Mouse (Mus musculus) MEL (cell line): ENCODE measurements around the gene 3110040N11Rik. TPM values are rescaled to one million over a fixed set of nuclear protein-coding genes. Genes with fewer than 3 reads are reported as not detected.

Experiments used
- DNase-seq: peaks from one replicate; pipeline ENCODE4 v3.0.0; 2011; ENCODE audit warnings: low read depth, low spot score
- H3K27ac ChIP-seq: 2 replicates; pipeline ENCODE4 v1.5.1; 2012; ENCODE audit warnings: low read depth, mild to moderate bottlenecking, control low read depth, low read length, moderate library complexity; ENCODE audit not compliant: control insufficient read depth
- H3K27me3 ChIP-seq, 2 experiments: fragments of 150-350 bp in 1 of 2; sonication (generic) in 1 of 2; 2 replicates each; pipeline ENCODE4 v1.6.1; 2012; ENCODE audit warnings: low read length in 2 of 2, mild to moderate bottlenecking in 2 of 2, improper control_type of control experiment in 1 of 2, moderate library complexity in 1 of 2; ENCODE audit not compliant: insufficient read depth in 2 of 2, control insufficient read depth in 1 of 2
- H3K36me3 ChIP-seq, 2 experiments: 2 replicates each; pipeline ENCODE4 v1.6.1; 2012 to 2014; ENCODE audit warnings: low read length in 2 of 2, improper control_type of control experiment in 1 of 2, inconsistent platforms in 1 of 2, mild to moderate bottlenecking in 1 of 2; ENCODE audit not compliant: insufficient read depth in 2 of 2, control insufficient read depth in 1 of 2
- H3K4me1 ChIP-seq, 2 experiments: fragments of 150-350 bp in 1 of 2; sonication (generic) in 1 of 2; 2 replicates each; pipeline ENCODE4 v1.6.1; 2012; ENCODE audit warnings: low read length in 2 of 2, improper control_type of control experiment in 1 of 2, mild to moderate bottlenecking in 1 of 2; ENCODE audit not compliant: insufficient read depth in 2 of 2, control insufficient read depth in 1 of 2
- H3K4me3 ChIP-seq, 2 experiments: fragments of 150-350 bp in 1 of 2; sonication (generic) in 1 of 2; 2 replicates each; pipeline ENCODE4 v1.5.1; 2012; ENCODE audit warnings: low read depth in 2 of 2, low read length in 2 of 2, mild to moderate bottlenecking in 2 of 2, moderate library complexity in 2 of 2, control low read depth in 1 of 2, improper control_type of control experiment in 1 of 2; ENCODE audit not compliant: control insufficient read depth in 1 of 2, insufficient read depth in 1 of 2
- H3K79me2 ChIP-seq: 2 replicates; pipeline ENCODE4 v1.6.1; 2012; ENCODE audit warnings: mild to moderate bottlenecking, low read length, moderate library complexity; ENCODE audit not compliant: control insufficient read depth, poor library complexity, insufficient read depth
- H3K9ac ChIP-seq: 2 replicates; pipeline ENCODE4 v1.6.1; 2012; ENCODE audit warnings: low read depth, mild to moderate bottlenecking, control low read depth, low read length, moderate library complexity; ENCODE audit not compliant: control insufficient read depth, poor library complexity, severe bottlenecking
- H3K9me3 ChIP-seq: fragments of 150-350 bp; sonication (generic); replicated peaks from 2 replicates; pipeline ENCODE4 v1.6.1; 2012; ENCODE audit warnings: mild to moderate bottlenecking, low read length, improper control_type of control experiment, moderate library complexity; ENCODE audit not compliant: insufficient read depth
- CTCF ChIP-seq, 3 experiments: IDR thresholded peaks in 2 of 3; conservative IDR thresholded peaks in 1 of 3; 2 replicates each; pipeline ENCODE4 v1.5.1; 2011 to 2012; ENCODE audit warnings: low read length in 3 of 3, low read depth in 2 of 3, mild to moderate bottlenecking in 2 of 3, improper control_type of control experiment in 1 of 3, inconsistent platforms in 1 of 3, mixed read lengths in 1 of 3, moderate library complexity in 1 of 3; ENCODE audit not compliant: control insufficient read depth in 1 of 3, insufficient read depth in 1 of 3, poor library complexity in 1 of 3, severe bottlenecking in 1 of 3
- E2F4 ChIP-seq: IDR thresholded peaks from 2 replicates; pipeline ENCODE4 v1.6.1; 2011; ENCODE audit warnings: low read depth, low read length, improper control_type of control experiment, borderline replicate concordance
- KAT2A ChIP-seq: conservative IDR thresholded peaks from 2 replicates; pipeline ENCODE4 v1.6.1; 2012; ENCODE audit warnings: low read depth, low read length, improper control_type of control experiment, inconsistent platforms
- MAFK ChIP-seq: IDR thresholded peaks from 2 replicates; pipeline ENCODE4 v1.6.1; 2011; ENCODE audit warnings: low read depth, mild to moderate bottlenecking, low read length, improper control_type of control experiment, borderline replicate concordance
- MAZ ChIP-seq: IDR thresholded peaks from 2 replicates; pipeline ENCODE4 v1.6.1; 2012; ENCODE audit warnings: low read depth, mild to moderate bottlenecking, inconsistent platforms, low read length, improper control_type of control experiment
- MEF2A ChIP-seq: IDR thresholded peaks from 2 replicates; pipeline ENCODE4 v1.6.1; 2014; ENCODE audit warnings: low read depth, mild to moderate bottlenecking, inconsistent platforms, low read length, improper control_type of control experiment; ENCODE audit not compliant: poor library complexity, insufficient replicate concordance, severe bottlenecking; ENCODE audit errors: extremely low read depth
- MXI1 ChIP-seq: IDR thresholded peaks from 2 replicates; pipeline ENCODE4 v1.6.1; 2011; ENCODE audit warnings: mild to moderate bottlenecking, low read depth, low read length, improper control_type of control experiment
- MYC ChIP-seq: IDR thresholded peaks from 2 replicates; pipeline ENCODE4 v1.6.1; 2011; ENCODE audit warnings: low read depth, mild to moderate bottlenecking, low read length, improper control_type of control experiment, moderate library complexity
- RAD21 ChIP-seq: IDR thresholded peaks from 2 replicates; pipeline ENCODE4 v1.6.1; 2011; ENCODE audit warnings: mild to moderate bottlenecking, low read depth, low read length, improper control_type of control experiment
- SIN3A ChIP-seq: IDR thresholded peaks from 2 replicates; pipeline ENCODE4 v1.6.1; 2012; ENCODE audit warnings: low read length, improper control_type of control experiment, inconsistent platforms
- SMC3 ChIP-seq: IDR thresholded peaks from 2 replicates; pipeline ENCODE4 v1.6.1; 2011; ENCODE audit warnings: low read depth, low read length, improper control_type of control experiment
- TAL1 ChIP-seq: IDR thresholded peaks from 2 replicates; pipeline ENCODE4 v1.6.1; 2012; ENCODE audit warnings: mild to moderate bottlenecking, inconsistent platforms, low read length, moderate library complexity, mixed read lengths
- TBP ChIP-seq: IDR thresholded peaks from 2 replicates; pipeline ENCODE4 v1.8.0; 2011; ENCODE audit warnings: low read depth, low read length, improper control_type of control experiment
- TCF12 ChIP-seq: IDR thresholded peaks from 2 replicates; pipeline ENCODE4 v1.6.1; 2014; ENCODE audit warnings: low read depth, mild to moderate bottlenecking, inconsistent platforms, low read length, improper control_type of control experiment, moderate library complexity
- USF1 ChIP-seq: IDR thresholded peaks from 2 replicates; pipeline ENCODE4 v1.6.1; 2014; ENCODE audit warnings: low read depth, mild to moderate bottlenecking, inconsistent platforms, low read length, improper control_type of control experiment, moderate library complexity
- USF2 ChIP-seq, 2 experiments: IDR thresholded peaks; 2 replicates each; pipeline ENCODE4 v1.6.1; 2011 to 2012; ENCODE audit warnings: improper control_type of control experiment in 2 of 2, low read length in 2 of 2, borderline replicate concordance in 1 of 2, inconsistent platforms in 1 of 2, low read depth in 1 of 2, mild to moderate bottlenecking in 1 of 2; ENCODE audit not compliant: insufficient read depth in 1 of 2
- ZC3H11A ChIP-seq: IDR thresholded peaks from 2 replicates; pipeline ENCODE4 v1.6.1; 2012; ENCODE audit warnings: low read depth, mild to moderate bottlenecking, inconsistent platforms, low read length, improper control_type of control experiment
- ZMIZ1 ChIP-seq: IDR thresholded peaks from 2 replicates; pipeline ENCODE4 v1.6.1; 2012; ENCODE audit warnings: low read depth, mild to moderate bottlenecking, inconsistent platforms, low read length, improper control_type of control experiment, moderate library complexity
- ZNF384 ChIP-seq: IDR thresholded peaks from 2 replicates; pipeline ENCODE4 v1.6.1; 2012; ENCODE audit warnings: low read depth, mild to moderate bottlenecking, inconsistent platforms, low read length, improper control_type of control experiment
- polyA plus RNA-seq, 2 experiments: library from polyadenylated mRNA; stranded (reverse) in 1 of 2; unstranded in 1 of 2; fragments of >175 nt in 1 of 2; fragments of >200 nt in 1 of 2; gene quantifications; 2 replicates each; pipeline versions ENCODE4 v1.2.1 to v1.2.4; 2012; ENCODE audit warnings: low replicate concordance in 2 of 2, low read depth in 1 of 2; ENCODE audit not compliant: insufficient read length in 2 of 2, insufficient read depth in 1 of 2, missing spikeins in 1 of 2
- total RNA-seq: library from RNA; depleted of rRNA; stranded (reverse); fragments of 300-350 nt; gene quantifications from 2 replicates; pipeline ENCODE4 v1.2.3, GENCODE M21; 2012

Gene 3110040N11Rik
- total and polyA plus RNA-seq, 3 experiments, result 35.7 to 61.7 TPM; not detected in 1

DNA sequence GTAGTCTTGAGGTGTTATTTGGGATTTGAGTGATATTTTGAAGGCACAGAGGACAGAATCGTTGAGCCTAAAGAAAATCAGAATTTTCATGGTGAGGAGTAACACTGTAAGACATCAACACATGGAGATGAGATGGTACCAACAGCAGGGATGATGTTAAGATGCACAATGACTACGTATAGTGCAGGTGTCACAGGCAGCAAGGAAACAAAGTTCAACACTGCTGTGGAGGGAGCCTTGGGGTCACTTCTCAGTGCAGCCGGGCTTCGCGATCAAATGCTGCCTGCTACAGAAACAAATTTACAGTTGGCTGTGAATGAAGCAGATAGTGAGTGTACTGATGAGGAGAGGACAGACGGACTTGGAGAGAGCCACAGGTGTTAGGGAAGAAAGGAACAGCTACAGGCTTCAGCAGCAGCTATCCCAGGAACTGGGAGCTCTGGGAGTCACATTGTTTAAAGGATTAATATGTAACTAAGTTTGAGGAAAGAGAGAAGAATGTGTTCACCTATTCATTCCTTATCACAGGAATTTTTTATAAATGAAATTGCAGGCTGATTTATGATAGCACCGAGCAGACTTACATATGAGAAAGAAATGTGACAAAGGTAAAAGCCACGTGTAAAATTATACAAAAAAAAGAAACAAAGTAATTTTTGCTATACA lies 50.4 kb downstream of the 3110040N11Rik start:
- DNase-seq, result no peak
- H3K4me1 ChIP-seq, result 0 out of 4 replicates have a peak, but pooled peaks cover 0 to 5% of the 10 kb centered on the region in 2 experiments
- no peak overlapping the region for H3K9ac ChIP-seq
- no peaks in the 10 kb centered on the region for H3K9me3 ChIP-seq
- H3K27me3 ChIP-seq, result no peaks in the 10 kb centered on the region
- H3K79me2 ChIP-seq, result no peaks in the 10 kb centered on the region
- no peak overlapping the region for H3K27ac ChIP-seq
- peaks cover 0 to 8% of the 10 kb centered on the region in 2 experiments; a peak in 2 of 4 replicates for H3K36me3 ChIP-seq
- TF ChIP-seq SMC3 (no peak), RAD21 (no peak), CTCF (IDR thresholded peaks at IDR 0.05 in 2 of 3, conservative IDR thresholded peaks at IDR 0.05 in 1 of 3; ENCODE audit: control insufficient read depth in 1 of 3, insufficient read depth in 1 of 3, low read depth in 2 of 3, low read length in 3 of 3, poor library complexity in 1 of 3, severe bottlenecking in 1 of 3) (no peak), TBP (no peak), ZC3H11A (no peak), MXI1 (0 out of 2 replicates have a peak, but pooled peaks have one; percentile 31)
- TF ChIP-seq, all 39 proteins: peak for 1
- no peak overlapping the region; a peak in 1 of 4 replicates for H3K4me3 ChIP-seq

DNA sequence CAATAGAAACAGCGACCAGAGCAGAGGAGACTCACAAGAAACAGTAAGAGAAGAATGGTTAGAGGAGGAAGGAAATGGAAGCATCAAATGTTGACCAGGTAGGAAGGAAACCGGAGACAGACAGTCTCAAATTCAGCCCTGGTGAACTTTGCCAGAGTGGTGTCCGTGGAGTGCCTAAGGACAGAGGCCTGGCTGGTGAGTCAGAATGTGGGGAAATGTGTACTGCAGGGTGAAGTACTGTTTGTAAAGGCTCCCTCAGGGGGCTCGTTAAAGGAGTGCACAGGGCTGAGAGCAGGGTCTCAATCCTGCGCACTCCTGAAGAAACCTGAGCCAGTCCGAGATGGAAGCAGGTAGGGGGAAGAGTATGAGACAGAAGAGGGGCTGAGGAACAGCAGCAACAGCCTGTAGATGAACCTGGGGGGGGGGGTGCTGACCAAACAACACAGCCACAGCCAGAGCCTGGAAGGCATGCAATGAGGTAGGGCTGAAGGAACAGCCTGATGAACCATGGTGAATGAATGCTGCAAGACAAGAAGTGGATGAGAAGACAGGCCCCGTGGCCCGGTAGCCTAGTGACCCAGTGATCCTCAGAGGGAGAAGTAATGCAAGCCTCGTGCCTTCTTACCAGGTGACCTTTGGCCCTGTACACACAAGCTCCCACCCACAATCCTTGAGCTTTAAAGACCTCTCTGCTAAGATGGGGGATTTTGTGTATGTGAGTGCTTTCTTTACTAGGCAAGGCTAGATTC lies 53.8 kb downstream of the 3110040N11Rik start:
- no peak for TF ChIP-seq ZNF384
- no peak for TF ChIP-seq USF2 (IDR thresholded peaks at IDR 0.05; ENCODE audit: borderline replicate concordance in 1 of 2, insufficient read depth in 1 of 2, low read depth in 1 of 2, low read length in 2 of 2)
- TF ChIP-seq E2F4, result no peak
- no peak for TF ChIP-seq SIN3A
- no peak for TF ChIP-seq TCF12
- TF ChIP-seq KAT2A, result no peak
- TF ChIP-seq ZMIZ1, result no peak
- TF ChIP-seq MYC, result no peak
- TF ChIP-seq MAZ, result no peak
- no peak for TF ChIP-seq USF1
- no peak for TF ChIP-seq TAL1
- no peak for TF ChIP-seq RAD21
- no peak for TF ChIP-seq MXI1
- no peak for TF ChIP-seq MAFK
- no peak for TF ChIP-seq MEF2A
- Histone ChIP-seq H3K4me1 (peaks cover 4 to 25% of the 10 kb centered on the region in 2 experiments; a peak in 3 of 4 replicates), H3K27me3 (no peaks in the 10 kb centered on the region), H3K27ac (no peak overlapping the region), H3K9me3 (no peaks in the 10 kb centered on the region), H3K36me3 (peaks cover 0 to 20% of the 10 kb centered on the region in 2 experiments; a peak in 2 of 4 replicates), H3K4me3 (no peak overlapping the region), H3K79me2 (no peaks in the 10 kb centered on the region), H3K9ac (no peak overlapping the region)
- no peak for DNase-seq
